Mouse (Mus musculus): ENCODE results near the gene Fgd6. TPM values are rescaled to one million over a fixed set of nuclear protein-coding genes. Genes with fewer than 3 reads are reported as not detected.

The Fgd6 gene
- total and polyA plus RNA-seq, 3 experiments: 1.4 to 28.3 (median 7.5) TPM

DNA sequence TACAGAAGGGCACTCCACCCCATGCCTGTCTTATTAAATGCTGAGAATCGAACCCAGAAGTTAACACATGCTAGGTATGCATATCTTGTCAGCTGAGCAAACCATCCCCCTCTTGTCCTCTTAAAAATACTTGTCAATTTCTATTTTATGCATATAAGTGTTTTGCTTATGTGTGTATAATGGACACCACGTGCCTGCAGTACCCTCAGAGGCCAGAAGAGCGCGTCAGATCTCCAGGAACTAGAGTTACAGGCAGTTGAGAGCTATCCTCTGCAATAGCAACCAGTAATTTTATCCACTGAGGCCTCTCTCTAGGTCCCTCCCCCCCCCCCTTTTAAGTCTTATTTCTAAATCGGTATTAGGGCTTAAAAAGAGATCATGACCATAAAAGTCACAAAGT, 88.6 kb downstream of the Fgd6 start:
- ATAC-seq (ENCODE audit: extremely low read depth, insufficient number of reproducible peaks, low FRiP score, poor library complexity, severe bottlenecking) (no peak), DNase-seq (ENCODE audit: low spot score) (no peak)
- H3K4me3 ChIP-seq (ENCODE audit: low read depth, low read length): no peak overlapping the region
- peaks cover 79% of the 10 kb centered on the region for H3K36me3 ChIP-seq (replicated peaks)
- H3K27me3 ChIP-seq (ENCODE audit: insufficient read depth, low read length): no peaks in the 10 kb centered on the region
- TF ChIP-seq POLR2AphosphoS5 (IDR thresholded peaks at IDR 0.05; ENCODE audit: insufficient replicate concordance, low read depth, low read length): no peak
- no peak for TF ChIP-seq GATA2 (IDR thresholded peaks at IDR 0.05; ENCODE audit: borderline replicate concordance, low read depth, low read length)
- no peak for TF ChIP-seq GATA1 (IDR thresholded peaks at IDR 0.05; ENCODE audit: borderline replicate concordance, low read length)
- H3K4me1 ChIP-seq (ENCODE audit: insufficient read depth, low read depth, low read length): peaks cover 7% of the 10 kb centered on the region; the same call in 1 of the 2 replicates
- H3K9me3 ChIP-seq (replicated peaks): no peaks in the 10 kb centered on the region

GRCm38 (mm10) chr10:94129680-94130119, 93.9 kb downstream of the Fgd6 start:
- Histone ChIP-seq H3K27me3 (ENCODE audit: insufficient read depth, low read length) (no peaks in the 10 kb centered on the region), H3K4me1 (ENCODE audit: insufficient read depth, low read depth, low read length) (no peaks in the 10 kb centered on the region), H3K4me3 (ENCODE audit: low read depth, low read length) (no peak overlapping the region), H3K36me3 (replicated peaks) (peaks cover 78% of the 10 kb centered on the region), H3K9me3 (replicated peaks) (no peaks in the 10 kb centered on the region)
- DNase-seq (ENCODE audit: low spot score) (no peak), ATAC-seq (ENCODE audit: extremely low read depth, insufficient number of reproducible peaks, low FRiP score, poor library complexity, severe bottlenecking) (no peak)
- TF ChIP-seq GATA2 (IDR thresholded peaks at IDR 0.05; ENCODE audit: borderline replicate concordance, low read depth, low read length) (no peak), TAL1 (conservative IDR thresholded peaks at IDR 0.05; ENCODE audit: low read depth, low read length) (no peak), POLR2AphosphoS5 (IDR thresholded peaks at IDR 0.05; ENCODE audit: insufficient replicate concordance, low read depth, low read length) (no peak), CTCF (IDR thresholded peaks at IDR 0.05; ENCODE audit: low read depth, low read length) (no peak), GATA1 (IDR thresholded peaks at IDR 0.05; ENCODE audit: borderline replicate concordance, low read length) (no peak)

- TF ChIP-seq CTCF (IDR thresholded peaks at IDR 0.05; ENCODE audit: low read depth, low read length): no peak
- TF ChIP-seq GATA1 (IDR thresholded peaks at IDR 0.05; ENCODE audit: borderline replicate concordance, low read length): no peak
- TF ChIP-seq POLR2AphosphoS5 (IDR thresholded peaks at IDR 0.05; ENCODE audit: insufficient replicate concordance, low read depth, low read length): no peak
- no peak for TF ChIP-seq GATA2 (IDR thresholded peaks at IDR 0.05; ENCODE audit: borderline replicate concordance, low read depth, low read length)
- no peak for TF ChIP-seq TAL1 (conservative IDR thresholded peaks at IDR 0.05; ENCODE audit: low read depth, low read length)
Observed at GRCm38 (mm10) chr10:94133081-94133480, 97.3 kb downstream of the Fgd6 start.

DNA sequence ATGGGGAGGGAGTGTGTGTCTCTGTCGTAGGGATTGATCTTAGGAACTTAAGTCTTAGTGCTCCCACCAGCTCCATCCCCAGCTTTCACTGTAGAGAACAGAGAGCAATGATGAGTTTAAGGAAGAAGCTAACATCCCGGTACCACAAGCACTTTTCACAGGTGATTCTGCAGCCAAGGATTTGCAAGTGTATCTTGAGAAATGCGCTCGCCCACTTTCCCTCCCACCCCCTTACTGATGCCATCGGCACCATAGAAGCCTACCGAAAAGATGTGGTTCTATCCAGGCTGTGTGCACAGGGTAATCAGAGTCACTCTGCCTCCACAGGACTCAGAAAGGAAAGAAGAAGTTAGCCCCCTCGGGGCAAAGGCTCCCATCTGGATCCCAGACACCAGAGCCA, 97.9 kb downstream of the Fgd6 start:
- no peaks in the 10 kb centered on the region for H3K4me1 ChIP-seq (ENCODE audit: insufficient read depth, low read depth, low read length)
- ATAC-seq (ENCODE audit: extremely low read depth, insufficient number of reproducible peaks, low FRiP score, poor library complexity, severe bottlenecking) (no peak), DNase-seq (ENCODE audit: low spot score) (no peak)
- no peak overlapping the region for H3K4me3 ChIP-seq (ENCODE audit: low read depth, low read length)
- no peak for TF ChIP-seq POLR2AphosphoS5 (IDR thresholded peaks at IDR 0.05; ENCODE audit: insufficient replicate concordance, low read depth, low read length)
- TF ChIP-seq GATA1 (IDR thresholded peaks at IDR 0.05; ENCODE audit: borderline replicate concordance, low read length): no peak
- no peak for TF ChIP-seq GATA2 (IDR thresholded peaks at IDR 0.05; ENCODE audit: borderline replicate concordance, low read depth, low read length)
- TF ChIP-seq TAL1 (conservative IDR thresholded peaks at IDR 0.05; ENCODE audit: low read depth, low read length): no peak
- no peak for TF ChIP-seq CTCF (IDR thresholded peaks at IDR 0.05; ENCODE audit: low read depth, low read length)
- peaks cover 77% of the 10 kb centered on the region for H3K36me3 ChIP-seq (replicated peaks)
- no peaks in the 10 kb centered on the region for H3K9me3 ChIP-seq (replicated peaks)
- H3K27me3 ChIP-seq (ENCODE audit: insufficient read depth, low read length): no peaks in the 10 kb centered on the region

More at GRCm38 (mm10) chr10:94133081-94133480, 97.3 kb downstream of the Fgd6 start:
- ATAC-seq (ENCODE audit: extremely low read depth, insufficient number of reproducible peaks, low FRiP score, poor library complexity, severe bottlenecking) (no peak), DNase-seq (ENCODE audit: low spot score) (no peak)
- no peaks in the 10 kb centered on the region for H3K4me1 ChIP-seq (ENCODE audit: insufficient read depth, low read depth, low read length)
- no peaks in the 10 kb centered on the region for H3K27me3 ChIP-seq (ENCODE audit: insufficient read depth, low read length)
- peaks cover 77% of the 10 kb centered on the region for H3K36me3 ChIP-seq (replicated peaks)
- no peak overlapping the region for H3K4me3 ChIP-seq (ENCODE audit: low read depth, low read length)
- no peaks in the 10 kb centered on the region for H3K9me3 ChIP-seq (replicated peaks)

DNA sequence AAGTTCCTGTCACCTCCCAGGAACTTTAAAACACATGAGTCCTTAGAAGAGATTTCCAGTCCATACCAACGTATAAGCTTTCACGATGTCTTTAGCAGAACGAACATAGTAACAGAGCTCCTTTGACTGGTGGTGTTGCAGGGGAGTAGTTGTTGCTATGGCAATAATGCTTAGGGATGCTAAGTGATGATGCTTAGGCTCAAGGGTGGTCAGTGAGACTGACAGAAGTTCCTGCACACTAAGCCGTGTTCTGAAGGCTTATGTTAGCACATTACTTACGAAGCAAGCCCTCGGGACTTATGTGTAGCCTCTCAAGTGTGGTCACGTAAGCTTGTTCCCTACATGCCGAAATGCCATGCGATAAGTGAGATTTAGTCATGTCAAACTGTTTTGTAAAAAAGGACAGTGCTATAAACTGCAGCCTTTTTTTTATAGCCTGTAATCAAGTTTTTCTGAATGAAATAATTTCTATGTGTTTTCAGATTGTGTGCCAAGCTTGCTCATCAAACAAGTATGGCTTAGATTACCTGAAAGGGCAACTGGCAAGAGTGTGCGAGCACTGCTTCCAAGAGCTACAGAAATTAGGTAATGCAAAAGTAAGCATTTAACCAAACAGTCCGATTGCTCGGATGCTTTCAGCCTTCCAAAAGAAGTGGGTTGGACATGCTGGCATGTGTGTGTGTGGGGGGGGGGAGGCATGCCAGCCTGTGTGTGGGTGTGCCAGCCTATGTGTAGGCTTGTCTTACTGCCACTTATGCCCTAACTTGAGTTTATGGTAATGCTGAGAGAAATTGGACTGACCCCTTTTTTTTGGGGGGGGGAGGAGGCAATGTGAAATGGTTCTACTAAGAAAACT, 99.0 kb downstream of the Fgd6 start:
- Histone ChIP-seq H3K4me1 (ENCODE audit: insufficient read depth, low read depth, low read length) (no peaks in the 10 kb centered on the region), H3K27me3 (ENCODE audit: insufficient read depth, low read length) (no peaks in the 10 kb centered on the region), H3K4me3 (ENCODE audit: low read depth, low read length) (no peak overlapping the region), H3K9me3 (replicated peaks) (no peaks in the 10 kb centered on the region), H3K36me3 (replicated peaks) (peaks cover 78% of the 10 kb centered on the region)
- ATAC-seq (ENCODE audit: extremely low read depth, insufficient number of reproducible peaks, low FRiP score, poor library complexity, severe bottlenecking) (no peak), DNase-seq (ENCODE audit: low spot score) (no peak)
- TF ChIP-seq GATA1 (IDR thresholded peaks at IDR 0.05; ENCODE audit: borderline replicate concordance, low read length): no peak
- no peak for TF ChIP-seq TAL1 (conservative IDR thresholded peaks at IDR 0.05; ENCODE audit: low read depth, low read length)
- no peak for TF ChIP-seq CTCF (IDR thresholded peaks at IDR 0.05; ENCODE audit: low read depth, low read length)
- no peak for TF ChIP-seq POLR2AphosphoS5 (IDR thresholded peaks at IDR 0.05; ENCODE audit: insufficient replicate concordance, low read depth, low read length)
- TF ChIP-seq GATA2 (IDR thresholded peaks at IDR 0.05; ENCODE audit: borderline replicate concordance, low read depth, low read length): no peak

DNA sequence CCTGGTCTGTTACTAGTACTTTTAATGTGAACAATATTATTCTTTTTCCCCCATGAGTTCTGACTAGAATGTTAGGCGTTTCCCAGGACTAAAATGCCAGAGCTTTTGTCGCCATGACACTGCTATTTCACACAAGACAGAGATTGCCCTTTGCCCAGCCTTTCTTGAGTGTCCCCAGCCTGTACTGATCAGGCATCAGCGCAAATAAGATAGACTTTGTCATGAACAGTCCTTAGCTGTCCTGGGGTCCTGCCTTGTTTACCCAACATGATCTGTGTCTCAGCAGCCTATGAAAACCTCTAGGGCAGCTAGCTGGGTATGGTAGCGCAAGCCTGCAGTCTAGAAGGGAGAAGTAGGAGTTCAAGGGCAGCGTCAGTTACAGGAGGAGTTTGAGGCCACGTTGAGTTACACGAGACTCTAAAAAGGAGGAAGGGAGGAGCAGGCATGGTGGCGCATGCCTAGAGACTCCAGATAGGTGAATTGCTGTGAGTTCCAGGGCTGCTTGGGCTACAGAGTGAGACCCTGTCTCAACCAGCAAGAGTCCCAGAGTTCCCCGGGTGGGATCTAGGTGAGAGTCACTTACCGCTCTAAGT, 103.2 kb downstream of the Fgd6 start:
- no peaks in the 10 kb centered on the region for H3K4me1 ChIP-seq (ENCODE audit: insufficient read depth, low read depth, low read length)
- TF ChIP-seq CTCF (IDR thresholded peaks at IDR 0.05; ENCODE audit: low read depth, low read length): no peak
- no peak for TF ChIP-seq GATA1 (IDR thresholded peaks at IDR 0.05; ENCODE audit: borderline replicate concordance, low read length)
- no peak for TF ChIP-seq GATA2 (IDR thresholded peaks at IDR 0.05; ENCODE audit: borderline replicate concordance, low read depth, low read length)
- no peak for TF ChIP-seq TAL1 (conservative IDR thresholded peaks at IDR 0.05; ENCODE audit: low read depth, low read length)
- TF ChIP-seq POLR2AphosphoS5 (IDR thresholded peaks at IDR 0.05; ENCODE audit: insufficient replicate concordance, low read depth, low read length): no peak
- no peaks in the 10 kb centered on the region for H3K27me3 ChIP-seq (ENCODE audit: insufficient read depth, low read length)
- H3K9me3 ChIP-seq (replicated peaks): no peaks in the 10 kb centered on the region
- no peak overlapping the region for H3K4me3 ChIP-seq (ENCODE audit: low read depth, low read length)
- DNase-seq (ENCODE audit: low spot score) (no peak), ATAC-seq (ENCODE audit: extremely low read depth, insufficient number of reproducible peaks, low FRiP score, poor library complexity, severe bottlenecking) (no peak)
- H3K36me3 ChIP-seq (replicated peaks): peaks cover 85% of the 10 kb centered on the region

Data from G1E (cell line).